Mouse (Mus musculus) cortical plate, adult 2 months (tissue): ENCODE measurements around the gene Ptpn14. TPM values are rescaled to one million over a fixed set of nuclear protein-coding genes. Genes with fewer than 3 reads are reported as not detected.

Experiments used
- H3K27ac ChIP-seq: fragments of 200-500 bp; 2 replicates; pipeline ENCODE4 v1.5.1; 2012; ENCODE audit warnings: low read length, control low read depth, inconsistent platforms; ENCODE audit not compliant: insufficient read depth
- H3K4me1 ChIP-seq: fragments of 200-500 bp; 2 replicates; pipeline ENCODE4 v1.6.1; 2011; ENCODE audit warnings: low read length; ENCODE audit not compliant: control insufficient read depth, insufficient read depth
- H3K4me3 ChIP-seq: fragments of 200-500 bp; 2 replicates; pipeline ENCODE4 v1.5.1; 2011; ENCODE audit warnings: mild to moderate bottlenecking, low read length, control low read depth; ENCODE audit not compliant: insufficient read depth
- CTCF ChIP-seq: fragments of 200-500 bp; IDR thresholded peaks from 2 replicates; pipeline ENCODE4 v1.5.1; 2011; ENCODE audit warnings: mild to moderate bottlenecking, control low read depth, low read length; ENCODE audit not compliant: insufficient read depth; ENCODE audit errors: extremely low read depth
- POLR2A ChIP-seq: fragments of 200-500 bp; IDR thresholded peaks from 2 replicates; pipeline ENCODE4 v1.6.1; 2011; ENCODE audit warnings: mild to moderate bottlenecking, low read length, control low read depth; ENCODE audit not compliant: insufficient read depth; ENCODE audit errors: extremely low read depth
- polyA plus RNA-seq: library from polyadenylated mRNA; depleted of rRNA; stranded (reverse); fragments of >200 nt; gene quantifications from 2 replicates; pipeline ENCODE4 v1.2.3, GENCODE M21; 2012

Ptpn14 gene
- polyA plus RNA-seq, 1 experiment, result 2.5 TPM

DNA sequence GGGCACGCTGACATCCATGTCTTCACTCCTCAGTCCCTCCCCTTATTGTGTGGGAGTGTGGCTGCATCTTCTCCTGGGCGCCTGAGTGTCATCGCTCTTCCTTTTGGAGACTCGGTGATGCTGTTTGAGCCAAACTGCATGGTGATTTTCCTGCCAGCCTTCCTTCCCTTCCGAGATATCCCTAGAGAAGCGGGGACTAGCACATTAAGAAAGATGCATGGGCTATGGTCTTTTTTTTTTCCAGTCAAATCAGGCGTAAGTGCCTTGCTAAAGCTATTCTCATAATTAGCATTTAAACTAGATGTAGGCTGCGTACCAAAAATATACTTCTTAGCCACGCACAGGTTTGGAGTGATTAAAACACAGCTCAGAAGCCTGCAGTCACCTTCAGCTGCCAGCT is 166.1 kb downstream of the Ptpn14 start:
- no peak for TF ChIP-seq POLR2A
- TF ChIP-seq CTCF, result no peak
- Histone ChIP-seq H3K4me3 (no peak overlapping the region), H3K4me1 (peaks cover 3% of the 10 kb centered on the region), H3K27ac (no peak overlapping the region)

- TF ChIP-seq CTCF, result no peak
- Histone ChIP-seq H3K4me3 (no peak overlapping the region), H3K4me1 (peaks cover 3% of the 10 kb centered on the region), H3K27ac (no peak overlapping the region)
These were observed 169.8 kb downstream of the Ptpn14 start for GRCm38 (mm10) chr1:189897861-189898260.

DNA sequence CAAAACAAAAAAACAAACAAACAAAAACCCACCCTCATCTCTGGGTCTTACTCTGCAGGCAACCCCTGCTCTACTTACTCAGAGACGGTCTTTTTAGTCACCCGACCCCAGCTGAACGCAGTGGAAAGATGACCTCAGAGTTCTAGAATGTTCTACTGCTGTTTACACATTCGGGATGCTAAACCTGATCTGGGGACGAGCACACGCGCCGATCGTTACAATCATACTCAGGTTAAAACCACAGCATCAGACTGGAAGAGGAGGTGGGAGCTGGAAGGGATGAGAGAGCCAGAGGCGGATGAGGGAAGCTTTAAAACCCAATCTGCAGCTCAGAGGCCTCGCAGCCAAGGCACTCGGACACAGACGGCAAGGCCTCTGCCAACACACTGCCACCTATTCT is 170.6 kb downstream of the Ptpn14 start:
- H3K4me3 ChIP-seq, result no peak overlapping the region

DNA sequence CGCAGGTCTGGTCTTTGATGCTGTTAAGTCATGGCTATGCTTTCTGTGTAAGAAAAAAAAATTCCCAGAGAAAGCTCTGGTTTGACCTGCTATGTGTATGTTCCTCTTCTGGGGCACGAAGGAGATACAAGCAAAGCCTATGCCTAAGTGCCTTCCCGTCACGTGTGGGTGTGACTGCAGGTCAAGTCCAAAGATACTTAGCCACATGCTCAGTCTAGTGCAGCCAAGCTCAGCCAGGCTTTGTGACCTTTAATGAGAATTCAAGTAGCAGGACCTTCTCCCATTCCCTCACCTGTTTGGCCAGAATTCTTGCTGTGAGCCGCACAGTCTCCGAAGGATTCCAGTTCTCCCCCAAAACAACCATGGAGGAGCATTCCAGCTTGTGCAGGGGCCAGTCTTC is 171.5 kb downstream of the Ptpn14 start:
- Histone ChIP-seq H3K27ac (no peak overlapping the region), H3K4me3 (no peak overlapping the region), H3K4me1 (no peaks in the 10 kb centered on the region)
- TF ChIP-seq POLR2A (no peak), CTCF (no peak)

More for the DNA sequence above, 170.6 kb downstream of the Ptpn14 start:
- TF ChIP-seq CTCF, result no peak
- TF ChIP-seq POLR2A, result no peak
- Histone ChIP-seq H3K27ac (no peak overlapping the region), H3K4me1 (peaks cover 3% of the 10 kb centered on the region)

DNA sequence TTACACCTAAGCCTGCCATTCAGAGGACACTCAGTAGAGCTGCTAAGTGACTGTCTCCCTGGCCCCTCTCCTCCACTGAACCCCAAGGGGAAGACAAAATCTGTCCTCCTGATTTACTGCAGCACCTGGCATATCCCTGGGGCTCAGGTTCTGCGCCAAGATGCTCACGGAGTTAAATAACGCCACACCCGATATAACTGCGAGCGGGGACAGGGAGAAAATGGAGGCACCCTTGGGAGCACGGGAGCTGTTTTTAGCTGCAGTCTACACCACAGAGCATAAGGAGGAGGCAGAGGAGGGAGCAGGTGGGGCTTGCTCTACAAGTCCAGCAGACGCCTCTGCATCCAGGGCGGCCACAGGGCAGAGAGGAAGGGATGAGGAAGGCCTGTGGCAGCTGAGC is 174.3 kb downstream of the Ptpn14 start:
- no peak overlapping the region for H3K27ac ChIP-seq
- no peak for TF ChIP-seq CTCF
- no peak for TF ChIP-seq POLR2A

GRCm38 (mm10) chr1:189903169-189903568 is 175.1 kb downstream of the Ptpn14 start:
- Histone ChIP-seq H3K27ac (no peak overlapping the region), H3K4me1 (no peaks in the 10 kb centered on the region), H3K4me3 (no peak overlapping the region)
- no peak for TF ChIP-seq POLR2A
- TF ChIP-seq CTCF, result no peak

More for the DNA sequence above, 174.3 kb downstream of the Ptpn14 start:
- H3K4me1 ChIP-seq, result no peaks in the 10 kb centered on the region
- no peak overlapping the region for H3K4me3 ChIP-seq

- Histone ChIP-seq H3K4me3 (no peak overlapping the region), H3K27ac (no peak overlapping the region), H3K4me1 (no peaks in the 10 kb centered on the region)
- no peak for TF ChIP-seq POLR2A
- TF ChIP-seq CTCF, result no peak
These were observed 182.7 kb downstream of the Ptpn14 start for GRCm38 (mm10) chr1:189910685-189911345.

- no peak for TF ChIP-seq POLR2A
- TF ChIP-seq CTCF, result no peak
- Histone ChIP-seq H3K27ac (no peak overlapping the region), H3K4me1 (no peaks in the 10 kb centered on the region), H3K4me3 (no peak overlapping the region)
These were observed 185.2 kb downstream of the Ptpn14 start for GRCm38 (mm10) chr1:189913093-189913760.

DNA sequence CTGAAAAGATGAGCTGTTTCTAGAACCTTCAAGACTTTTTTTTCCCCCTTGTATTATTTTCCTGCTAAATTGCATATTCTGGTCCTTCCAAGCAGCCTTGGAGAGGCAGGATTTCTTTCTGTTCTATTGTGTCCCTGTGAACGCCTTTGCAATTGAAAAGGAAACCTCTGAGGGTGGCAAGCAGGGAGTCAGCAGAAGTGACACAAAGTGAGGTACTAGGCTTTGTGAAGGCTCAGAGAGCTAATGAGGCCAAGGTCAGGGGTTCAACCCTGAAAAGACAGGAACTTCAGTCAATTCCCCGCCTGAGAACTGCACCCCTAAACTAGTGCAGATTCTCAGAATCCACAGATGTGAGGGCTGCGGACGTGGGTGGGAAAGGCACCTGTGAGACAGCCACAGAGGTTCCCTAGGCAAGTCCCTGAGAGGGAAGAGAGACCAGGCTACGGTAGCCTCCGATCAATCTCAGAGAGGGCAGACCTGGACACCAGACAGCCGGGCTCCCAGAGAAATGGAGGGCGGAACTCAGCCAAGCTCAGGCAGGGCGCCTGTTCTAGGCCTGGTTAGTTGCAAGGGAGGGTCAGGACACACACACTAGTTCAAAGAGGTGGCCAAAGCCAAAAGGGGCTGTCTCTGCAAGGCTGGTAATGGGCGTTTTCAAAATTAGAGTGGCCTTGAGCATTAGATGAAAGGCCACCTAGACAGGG is 188.5 kb downstream of the Ptpn14 start:
- Histone ChIP-seq H3K27ac (no peak overlapping the region), H3K4me3 (no peak overlapping the region), H3K4me1 (peaks cover 2% of the 10 kb centered on the region; the same call in 1 of the 2 replicates)
- no peak for TF ChIP-seq CTCF
- TF ChIP-seq POLR2A, result no peak
